Comparison of ENCODE assay signal across 8 mouse cellular contexts in the genomic region with DNA sequence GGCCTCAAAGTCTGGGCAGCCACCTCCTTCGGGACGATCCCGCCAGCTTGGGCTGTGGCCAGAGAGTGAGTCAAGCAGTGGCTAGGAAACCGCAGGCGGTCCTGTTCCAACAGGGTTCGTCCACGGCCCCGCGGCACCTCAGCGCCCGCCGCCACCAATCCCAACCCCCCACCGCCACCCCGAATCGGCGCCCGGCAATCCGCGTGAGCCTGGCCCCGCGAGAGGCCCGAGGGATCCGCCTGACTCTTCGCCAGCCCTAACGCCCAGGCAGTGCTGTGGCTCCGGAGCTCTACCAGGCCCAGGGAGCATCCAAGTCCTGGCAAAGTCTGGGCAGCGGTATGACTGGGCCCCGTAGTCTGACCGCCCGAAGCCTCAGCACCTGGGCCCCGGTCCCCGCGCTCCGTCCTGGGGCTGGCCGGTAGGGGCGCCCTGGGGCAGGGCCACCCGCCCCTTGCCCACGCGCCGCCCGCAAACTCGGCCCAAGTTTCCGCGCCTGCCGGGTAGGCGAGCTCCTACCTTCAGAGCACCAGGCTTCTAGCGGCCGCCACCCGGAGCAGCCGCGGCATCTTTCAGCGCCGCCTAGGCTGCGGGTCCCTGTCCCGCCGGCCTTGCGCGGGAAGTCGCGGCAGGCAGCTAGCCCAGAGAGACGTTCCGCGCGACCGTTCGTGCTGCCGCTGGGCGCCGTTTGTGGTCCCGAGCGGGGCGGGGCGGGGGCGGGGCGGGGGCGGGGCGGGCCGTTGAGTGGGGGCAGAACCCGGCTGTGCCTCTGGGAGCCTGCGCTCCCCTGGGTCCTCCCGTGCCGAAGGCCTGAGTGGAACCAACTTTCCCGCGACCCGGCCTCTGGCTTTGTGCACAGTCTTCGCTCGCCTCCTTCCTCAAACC. TPM values are rescaled to one million over a fixed set of nuclear protein-coding genes. Genes with fewer than 3 reads are reported as not detected.
DNase-seq lines count a peak whose midpoint lies in the region; ATAC-seq and TF ChIP-seq lines count a peak whose summit lies in the region.

A gene (minus strand): TSS at position 700 of the 882 bp plus-strand sequence.

- peak within 1 kb of the TSS; percentile 92 for H3K4me2 ChIP-seq in embryonic facial prominence, embryonic 14.5 days (ENCODE audit: low read depth, low read length)
- H3K4me2 ChIP-seq in heart, embryonic 11.5 days, result peak within 1 kb of the TSS; percentile 98
- H3K4me2 ChIP-seq in kidney, embryonic 15.5 days, result peak within 1 kb of the TSS; percentile 92
- H3K4me2 ChIP-seq in liver, embryonic 12.5 days, result peak within 1 kb of the TSS; percentile 93
- peak within 1 kb of the TSS; percentile 91 for H3K4me2 ChIP-seq in myocyte (ENCODE audit: low read depth)

- H3K4me3 ChIP-seq in bone marrow, adult 2 months (replicated peaks; ENCODE audit: control insufficient read depth, low read depth, low read length), result peak within 1 kb of the TSS; percentile 97
- H3K4me3 ChIP-seq in embryonic facial prominence, embryonic 14.5 days (ENCODE audit: low read depth, low read length), result peak within 1 kb of the TSS; percentile 67
- peak within 1 kb of the TSS; percentile 87 for H3K4me3 ChIP-seq in heart, embryonic 11.5 days (ENCODE audit: low read depth, low read length)
- H3K4me3 ChIP-seq in kidney, embryonic 15.5 days (replicated peaks), result peak within 1 kb of the TSS; percentile 68
- H3K4me3 ChIP-seq in liver, embryonic 12.5 days, result peak within 1 kb of the TSS; percentile 92
- peak within 1 kb of the TSS; percentile 84 for H3K4me3 ChIP-seq in myocyte

- peaks cover 20% of the 10 kb centered on the region for H3K36me3 ChIP-seq in embryonic facial prominence, embryonic 14.5 days (ENCODE audit: control insufficient read depth, insufficient read depth, low read length)
- peaks cover 10% of the 10 kb centered on the region for H3K36me3 ChIP-seq in heart, embryonic 11.5 days (ENCODE audit: control insufficient read depth, insufficient read depth, low read length)
- H3K36me3 ChIP-seq in kidney, embryonic 15.5 days, result peaks cover 19% of the 10 kb centered on the region
- H3K36me3 ChIP-seq in liver, embryonic 12.5 days, result peaks cover 22% of the 10 kb centered on the region
- no peaks in the 10 kb centered on the region for H3K36me3 ChIP-seq in myocyte (ENCODE audit: control insufficient read depth, insufficient read depth)

- H3K27me3 ChIP-seq in embryonic facial prominence, embryonic 14.5 days (replicated peaks; ENCODE audit: control insufficient read depth, insufficient read depth, low read length), result no peaks in the 10 kb centered on the region
- no peaks in the 10 kb centered on the region for H3K27me3 ChIP-seq in heart, embryonic 11.5 days (ENCODE audit: control insufficient read depth, insufficient read depth, low read length)
- H3K27me3 ChIP-seq in kidney, embryonic 15.5 days, result peaks cover 13% of the 10 kb centered on the region; the same call in 1 of the 2 replicates
- peaks cover 25% of the 10 kb centered on the region for H3K27me3 ChIP-seq in liver, embryonic 12.5 days (replicated peaks)
- no peaks in the 10 kb centered on the region for H3K27me3 ChIP-seq in myocyte (ENCODE audit: control insufficient read depth, insufficient read depth, insufficient read length)

- TF ChIP-seq CTCF in bone marrow, adult 2 months (IDR thresholded peaks at IDR 0.05; ENCODE audit: control insufficient read depth, insufficient read depth, low read length), result peak; percentile 59; the same call in 1 of the 2 replicates

- peak; percentile 82 for ATAC-seq in embryonic facial prominence, embryonic 14.5 days (ENCODE audit: low read depth)
- ATAC-seq in heart, embryonic 11.5 days (replicated peaks; ENCODE audit: insufficient number of reproducible peaks, low FRiP score, low TSS enrichment), result peak; percentile 81
- peak; percentile 84 for ATAC-seq in kidney, embryonic 15.5 days (replicated peaks; ENCODE audit: low FRiP score)
- peak; percentile 86 for ATAC-seq in liver, embryonic 12.5 days

- peak within 1 kb of the TSS; percentile 91 for H3K27ac ChIP-seq in bone marrow, adult 2 months (ENCODE audit: control insufficient read depth, insufficient read depth, low read depth, low read length, poor library complexity)
- peak within 1 kb of the TSS; percentile 79 for H3K27ac ChIP-seq in embryonic facial prominence, embryonic 14.5 days (replicated peaks; ENCODE audit: low read depth, low read length)
- H3K27ac ChIP-seq in heart, embryonic 11.5 days (ENCODE audit: low read depth, low read length), result peak within 1 kb of the TSS; percentile 79
- peak within 1 kb of the TSS; percentile 83 for H3K27ac ChIP-seq in kidney, embryonic 15.5 days
- H3K27ac ChIP-seq in liver, embryonic 12.5 days, result peak within 1 kb of the TSS; percentile 86

- H3K4me1 ChIP-seq in bone marrow, adult 2 months (ENCODE audit: control insufficient read depth, insufficient read depth, low read length), result peaks cover 2% of the 10 kb centered on the region; the same call in 1 of the 2 replicates
- peaks cover 14% of the 10 kb centered on the region for H3K4me1 ChIP-seq in embryonic facial prominence, embryonic 14.5 days (ENCODE audit: control insufficient read depth, insufficient read depth, low read length)
- H3K4me1 ChIP-seq in heart, embryonic 11.5 days (ENCODE audit: control insufficient read depth, insufficient read depth, low read length), result peaks cover 15% of the 10 kb centered on the region
- H3K4me1 ChIP-seq in kidney, embryonic 15.5 days, result peaks cover 39% of the 10 kb centered on the region
- H3K4me1 ChIP-seq in liver, embryonic 12.5 days, result peaks cover 51% of the 10 kb centered on the region

- TF ChIP-seq POLR2A in bone marrow, adult 2 months (IDR thresholded peaks at IDR 0.05; ENCODE audit: borderline replicate concordance, control insufficient read depth, low read depth, low read length), result peak; percentile 86
- peak; percentile 96 for TF ChIP-seq POLR2A in myocyte (IDR thresholded peaks at IDR 0.05; ENCODE audit: insufficient read length, low read depth)

- H3K79me2 ChIP-seq in myocyte (ENCODE audit: control insufficient read depth, insufficient read depth), result peaks cover 57% of the 10 kb centered on the region

- peak within 1 kb of the TSS; percentile 92 for H3K9ac ChIP-seq in embryonic facial prominence, embryonic 14.5 days (ENCODE audit: low read depth, low read length)
- peak within 1 kb of the TSS; percentile 88 for H3K9ac ChIP-seq in heart, embryonic 11.5 days (ENCODE audit: low read depth, low read length)
- peak within 1 kb of the TSS; percentile 80 for H3K9ac ChIP-seq in kidney, embryonic 15.5 days
- peak within 1 kb of the TSS; percentile 97 for H3K9ac ChIP-seq in liver, embryonic 12.5 days

- under 1% methylated on average over 80 of the region's 87 CpGs for WGBS in bone marrow, adult 2 months
- 0% methylated on average over 27 of the region's 87 CpGs for WGBS in embryonic facial prominence, embryonic 14.5 days
- under 1% methylated on average over 82 of the region's 87 CpGs for WGBS in heart, embryonic 11.5 days (ENCODE audit: insufficient replicate concordance)
- WGBS in kidney, embryonic 15.5 days, result under 1% methylated on average over 77 of the region's 87 CpGs
- under 1% methylated on average over 87 of the region's 87 CpGs for WGBS in liver, embryonic 12.5 days (ENCODE audit: insufficient replicate concordance)

- no peaks in the 10 kb centered on the region for H3K9me3 ChIP-seq in embryonic facial prominence, embryonic 14.5 days (ENCODE audit: control insufficient read depth, low read length)
- H3K9me3 ChIP-seq in heart, embryonic 11.5 days (replicated peaks; ENCODE audit: control insufficient read depth, low read length), result no peaks in the 10 kb centered on the region
- H3K9me3 ChIP-seq in kidney, embryonic 15.5 days (replicated peaks), result no peaks in the 10 kb centered on the region
- no peaks in the 10 kb centered on the region for H3K9me3 ChIP-seq in liver, embryonic 12.5 days (replicated peaks)

- peak; percentile 87 for DNase-seq in CD4-positive helper T cell, adult 2 months (ENCODE audit: low read depth, low spot score)
- DNase-seq in embryonic facial prominence, embryonic 14.5 days (ENCODE audit: low spot score), result peak; percentile 69
- DNase-seq in spleen, postnatal 4 days (ENCODE audit: low spot score in 2 of 2), result peak; percentile 84 to 94

- H3ac ChIP-seq in myocyte (ENCODE audit: control insufficient read depth, insufficient read length), result peak within 1 kb of the TSS; percentile 78

TF ChIP-seq in myocyte, 11 proteins besides CTCF, POLR2A, EP300 and RAD21:
- TF ChIP-seq MYOD1 (IDR thresholded peaks at IDR 0.05; ENCODE audit: control insufficient read depth in 1 of 3, insufficient read length in 2 of 3, low read depth in 2 of 3) (peak in 1 of 3 experiments; percentile 24), TCF12 (IDR thresholded peaks at IDR 0.05; ENCODE audit: insufficient read depth, poor library complexity, severe bottlenecking) (no peak), MAX (IDR thresholded peaks at IDR 0.05; ENCODE audit: low read depth) (no peak), E2F4 (IDR thresholded peaks at IDR 0.05; ENCODE audit: insufficient read depth) (no peak), CEBPB (IDR thresholded peaks at IDR 0.05; ENCODE audit: insufficient read depth, poor library complexity, severe bottlenecking) (no peak), TCF3 (IDR thresholded peaks at IDR 0.05; ENCODE audit: insufficient read length, low read depth) (no peak), POLR2AphosphoS2 (IDR thresholded peaks at IDR 0.05; ENCODE audit: insufficient read length, low read depth) (peak; percentile 96), SRF (IDR thresholded peaks at IDR 0.05; ENCODE audit: control insufficient read depth, insufficient read length, low read depth) (no peak), USF1 (IDR thresholded peaks at IDR 0.05; ENCODE audit: low read depth) (no peak), MYOG (IDR thresholded peaks at IDR 0.05; ENCODE audit: control insufficient read depth in 1 of 3, insufficient read depth in 1 of 3, insufficient read length in 2 of 3, low read depth in 2 of 3) (no peak), REST (IDR thresholded peaks at IDR 0.05; ENCODE audit: insufficient read depth, insufficient read length) (peak; percentile 48)

RNA-seq across cellular contexts. Expression of the gene that starts here (rescaled TPM):
- 31.0 and 34.4 TPM in 2 replicates for polyA plus RNA-seq in bone marrow, adult 2 months (2011; ENCODE audit: insufficient read depth, insufficient read length, low replicate concordance, missing spikeins)
- 19.5 and 19.6 TPM in 2 replicates for polyA plus RNA-seq in embryonic facial prominence, embryonic 14.5 days (2014; fragmentation: Nextera tagmentation; extraction: Ambion mirVana)
- 15.5 and 16.2 TPM in 2 replicates for polyA plus RNA-seq in heart, embryonic 11.5 days (2014; fragmentation: Nextera tagmentation; extraction: Ambion mirVana)
- polyA plus RNA-seq in kidney, embryonic 15.5 days (2015; fragmentation: Nextera tagmentation; extraction: Ambion mirVana), result 22.0 and 24.6 TPM in 2 replicates
- 22.2 and 23.4 TPM in 2 replicates for polyA plus RNA-seq in liver, embryonic 12.5 days (2016; fragmentation: Nextera tagmentation; extraction: Ambion mirVana)
- 30.3 TPM for polyA plus RNA-seq in myocyte (2012; fragmentation: generic; extraction: Trizol)

Comparison
In these comparisons a context has a peak if more than half of its experiments do, and no peak if none do; other contexts are left out.
1. Peak in every context shown above with its lines: DNase-seq, ATAC-seq, H3K4me3 ChIP-seq and H3K27ac ChIP-seq.